ENCODE assay signal across 9 mouse cellular contexts in the genomic region with DNA sequence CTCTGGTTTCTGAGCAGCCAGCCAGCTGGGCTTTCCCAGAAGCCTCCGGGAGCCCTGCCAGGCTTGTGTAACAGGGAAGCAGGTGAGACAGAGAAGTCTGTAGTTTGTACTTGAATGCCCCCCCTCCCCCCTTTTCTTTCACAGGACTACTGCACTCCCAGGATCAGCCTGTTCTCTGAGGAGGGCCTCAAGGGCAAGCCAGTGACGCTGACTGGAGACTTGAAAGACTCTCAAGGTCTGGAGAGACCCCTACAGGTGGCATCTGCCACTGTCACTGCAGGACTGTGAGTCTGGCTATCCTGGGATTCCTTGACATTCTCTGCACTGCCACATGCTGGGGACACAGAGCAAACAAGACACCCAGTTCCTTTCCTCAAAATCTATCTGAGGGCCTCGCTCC. TPM values are rescaled to one million over a fixed set of nuclear protein-coding genes. Genes with fewer than 3 reads are reported as not detected.
DNase-seq lines count a peak whose midpoint lies in the region; ATAC-seq and TF ChIP-seq lines count a peak whose summit lies in the region.
"Had no signal": no experiment of that assay in that cellular context is flagged by ENCODE, and none has a peak within 500 bp of the region (broad histone marks: within the 10 kb centered on the region; RNA-seq: fewer than 3 reads in every experiment).

No protein-coding gene starts in this region.

- H3K4me3 ChIP-seq in thymus, adult 2 months (ENCODE audit: control insufficient read depth, insufficient read depth, low read length) = no peak overlapping the region

- H3K27ac ChIP-seq in thymus, adult 2 months (ENCODE audit: control insufficient read depth, insufficient read depth, low read length) = no peak overlapping the region

- peaks cover 16% of the 10 kb centered on the region for H3K4me1 ChIP-seq in thymus, adult 2 months (replicated peaks; ENCODE audit: control insufficient read depth, insufficient read depth, low read length)

- TF ChIP-seq POLR2A in brain, embryonic 14.5 days (IDR thresholded peaks at IDR 0.05; ENCODE audit: borderline replicate concordance, extremely low read depth, insufficient read depth, insufficient read length, poor library complexity, severe bottlenecking) = no peak
- no peak for TF ChIP-seq POLR2A in thymus, adult 2 months (IDR thresholded peaks at IDR 0.05; ENCODE audit: control insufficient read depth, extremely low read depth, insufficient read depth, low read length, poor library complexity)

- ATAC-seq in cerebellum, adult (ENCODE audit: insufficient number of reproducible peaks, low FRiP score, low TSS enrichment) = no peak
- peak; percentile 35; the same call in 1 of the 2 replicates for ATAC-seq in megakaryocyte-erythroid progenitor cell, adult 5-6 weeks (replicated peaks; ENCODE audit: low FRiP score, low TSS enrichment, poor library complexity, severe bottlenecking)

- no peaks in the 10 kb centered on the region for H3K27me3 ChIP-seq in thymus, adult 2 months (ENCODE audit: control insufficient read depth, insufficient read depth, low read length)

- WGBS in thymus, adult 2 months = 53% methylated on average over 3 of the region's 3 CpGs

- no peaks in the 10 kb centered on the region for H3K36me3 ChIP-seq in thymus, adult 2 months (ENCODE audit: control insufficient read depth, insufficient read depth, low read length)

- DNase-seq in cerebellum, adult 11-12 months = peak; percentile 42
- DNase-seq in 3T3-L1 (ENCODE audit: low read depth, low spot score) = peak; percentile 36
- peak; percentile 80 for DNase-seq in brain, embryonic 14.5 days (ENCODE audit: low read depth)
- DNase-seq in frontal cortex, postnatal 10 days (ENCODE audit: low spot score in 2 of 2) = peak; percentile 26 to 40
- DNase-seq in kidney, postnatal 36 days = peak; percentile 82
- DNase-seq in thymus, adult 2 months = peak; percentile 58

- TF ChIP-seq CTCF in brain, embryonic 14.5 days (IDR thresholded peaks at IDR 0.05; ENCODE audit: borderline replicate concordance, extremely low read depth, insufficient read depth, insufficient read length) = peak; percentile 71
- TF ChIP-seq CTCF in thymus, adult 2 months (IDR thresholded peaks at IDR 0.05; ENCODE audit: borderline replicate concordance, control insufficient read depth, extremely low read depth, insufficient read depth, low read length, poor library complexity) = peak; percentile 61; the same call in 1 of the 2 replicates

RNA-seq across cellular contexts. Expression of a gene that starts 16.2 kb away (rescaled TPM):
- 2.3 and 2.5 TPM in 2 replicates for polyA plus RNA-seq in brain, embryonic 14.5 days (2012; rRNA removed)
- 34.9 and 43.4 TPM in 2 replicates for total RNA-seq in megakaryocyte-erythroid progenitor cell, adult 5-6 weeks (2014; fragmentation: Nextera tagmentation)
- total RNA-seq in megakaryocyte-erythroid progenitor cell, adult 5-6 weeks (2017) = 36.8 and 45.6 TPM in 2 replicates
- polyA plus RNA-seq in thymus, adult 2 months (2012; rRNA removed) = 355 and 480 TPM in 2 replicates

RNA-seq across cellular contexts. Expression of a gene that starts 18.1 kb away (rescaled TPM):
- polyA plus RNA-seq in brain, embryonic 14.5 days (2012; rRNA removed) = 2.0 and 2.3 TPM in 2 replicates
- 0.55 TPM in 1 of 2 replicates, not detected in the other for total RNA-seq in megakaryocyte-erythroid progenitor cell, adult 5-6 weeks (2014; fragmentation: Nextera tagmentation)
- total RNA-seq in megakaryocyte-erythroid progenitor cell, adult 5-6 weeks (2017) = 0.09 TPM in 1 of 2 replicates, not detected in the other
- polyA plus RNA-seq in thymus, adult 2 months (2012; rRNA removed) = 4.4 and 5.7 TPM in 2 replicates

RNA-seq across cellular contexts. Expression of a gene that starts 23.7 kb away (rescaled TPM):
- polyA plus RNA-seq in brain, embryonic 14.5 days (2012; rRNA removed) = 25.1 and 28.4 TPM in 2 replicates
- total RNA-seq in megakaryocyte-erythroid progenitor cell, adult 5-6 weeks (2014; fragmentation: Nextera tagmentation) = 17.9 and 21.8 TPM in 2 replicates
- 5.2 and 7.7 TPM in 2 replicates for total RNA-seq in megakaryocyte-erythroid progenitor cell, adult 5-6 weeks (2017)
- polyA plus RNA-seq in thymus, adult 2 months (2012; rRNA removed) = 91.3 and 120 TPM in 2 replicates

RNA-seq across cellular contexts. Expression of a gene that starts 25.1 kb away (rescaled TPM):
- not detected in 2 replicates for polyA plus RNA-seq in brain, embryonic 14.5 days (2012; rRNA removed)
- not detected in 2 replicates for total RNA-seq in megakaryocyte-erythroid progenitor cell, adult 5-6 weeks (2014; fragmentation: Nextera tagmentation)
- total RNA-seq in megakaryocyte-erythroid progenitor cell, adult 5-6 weeks (2017) = not detected in 2 replicates
- polyA plus RNA-seq in thymus, adult 2 months (2012; rRNA removed) = 4.9 and 5.3 TPM in 2 replicates
- total RNA-seq: left cerebral cortex, postnatal 10 days had no signal

RNA-seq across cellular contexts. Expression of a gene that starts 49.9 kb away (rescaled TPM):
- polyA plus RNA-seq in brain, embryonic 14.5 days (2012; rRNA removed) = 240 and 300 TPM in 2 replicates
- 87.3 and 101 TPM in 2 replicates for total RNA-seq in megakaryocyte-erythroid progenitor cell, adult 5-6 weeks (2014; fragmentation: Nextera tagmentation)
- total RNA-seq in megakaryocyte-erythroid progenitor cell, adult 5-6 weeks (2017) = 34.2 and 55.1 TPM in 2 replicates
- polyA plus RNA-seq in thymus, adult 2 months (2012; rRNA removed) = 1,368 and 1,549 TPM in 2 replicates

Comparison
In these comparisons a context has a peak if more than half of its experiments do, and no peak if none do; other contexts are left out.
1. RNA of a gene that starts 16.2 kb away (polyA plus RNA-seq): 355 to 480 TPM in thymus, adult 2 months; 2.3 to 2.5 TPM in brain, embryonic 14.5 days; every median in the first group is over 100 times any median in the second.
2. Peak in every context shown above with its lines, with median percentiles within 50 percentile points of each other: DNase-seq.